Mouse (Mus musculus) embryo, embryonic 9.5 days (tissue): ENCODE data around the gene Catsperz.
"Not testable (repeated sequence)": the region's sequence is repeated elsewhere in the genome, so short reads cannot be mapped to it uniquely, and the experiment has no call there.

Experiments
- DNase-seq: peaks from one replicate; pipeline ENCODE4 v3.0.0-alpha.2; 2017; ENCODE audit errors: extremely low spot score

Catsperz gene

GRCm38 (mm10) chr19:6907811-6908540 is 17.2 kb downstream of the Catsperz start:
- no peak for DNase-seq

- DNase-seq = no peak
These were observed 18.1 kb downstream of the Catsperz start for GRCm38 (mm10) chr19:6907094-6907493.

- no peak for DNase-seq
These were observed 19.0 kb downstream of the Catsperz start for GRCm38 (mm10) chr19:6906199-6906598.

GRCm38 (mm10) chr19:6905498-6906159 is 19.6 kb downstream of the Catsperz start:
- no peak for DNase-seq

- DNase-seq = no peak
These were observed 20.3 kb downstream of the Catsperz start for GRCm38 (mm10) chr19:6904846-6905245.

GRCm38 (mm10) chr19:6903031-6903430 is 22.1 kb downstream of the Catsperz start:
- no peak for DNase-seq

GRCm38 (mm10) chr19:6899641-6900040 is 25.5 kb downstream of the Catsperz start:
- DNase-seq = no peak

GRCm38 (mm10) chr19:6895608-6896305 is 29.4 kb downstream of the Catsperz start:
- not testable (repeated sequence) for DNase-seq

GRCm38 (mm10) chr19:6893731-6894451 is 31.3 kb downstream of the Catsperz start:
- no peak for DNase-seq

- no peak for DNase-seq
These were observed 32.7 kb downstream of the Catsperz start for GRCm38 (mm10) chr19:6892512-6892911.

- no peak for DNase-seq
These were observed 47.2 kb downstream of the Catsperz start for GRCm38 (mm10) chr19:6877965-6878364.

GRCm38 (mm10) chr19:6876799-6877198 is 48.4 kb downstream of the Catsperz start:
- no peak for DNase-seq

- DNase-seq = no peak
These were observed 49.3 kb downstream of the Catsperz start for GRCm38 (mm10) chr19:6875834-6876233.

- DNase-seq = no peak
These were observed 50.9 kb downstream of the Catsperz start for GRCm38 (mm10) chr19:6874257-6874656.

- no peak for DNase-seq
These were observed 52.5 kb downstream of the Catsperz start for GRCm38 (mm10) chr19:6872701-6873100.
